Mouse (Mus musculus) cerebellum, adult 8-10 months (tissue): ENCODE data around the gene Urad.

Experiments used
- DNase-seq: peaks from one replicate; pipeline ENCODE4 v3.0.0; 2022

Urad gene

GRCm38 (mm10) chr5:147322183-147322582 lies at the start of gene Urad:
TSS of gene Urad (minus strand) at chr5:147322440.
- no peak for DNase-seq

- no peak for DNase-seq
Observed at GRCm38 (mm10) chr5:147370276-147370675, 48.0 kb upstream of the Urad start.

- no peak for DNase-seq
Observed at GRCm38 (mm10) chr5:147368221-147368620, 46.0 kb upstream of the Urad start.

GRCm38 (mm10) chr5:147365995-147366765 lies 43.9 kb upstream of the Urad start:
- DNase-seq = no peak

- no peak for DNase-seq
Observed at GRCm38 (mm10) chr5:147363054-147363453, 40.8 kb upstream of the Urad start.

GRCm38 (mm10) chr5:147358481-147358880 lies 36.2 kb upstream of the Urad start:
- DNase-seq = no peak

GRCm38 (mm10) chr5:147357536-147357935 lies 35.3 kb upstream of the Urad start:
- DNase-seq = peak; percentile 9

GRCm38 (mm10) chr5:147356260-147357055 lies 34.2 kb upstream of the Urad start:
- no peak for DNase-seq

GRCm38 (mm10) chr5:147355788-147356187 lies 33.5 kb upstream of the Urad start:
- no peak for DNase-seq

GRCm38 (mm10) chr5:147354985-147355384 lies 32.7 kb upstream of the Urad start:
- DNase-seq = no peak

- DNase-seq = no peak
Observed at GRCm38 (mm10) chr5:147354161-147354780, 32.0 kb upstream of the Urad start.

- no peak for DNase-seq
Observed at GRCm38 (mm10) chr5:147351931-147352330, 29.7 kb upstream of the Urad start.

GRCm38 (mm10) chr5:147345981-147346380 lies 23.7 kb upstream of the Urad start:
- no peak for DNase-seq

GRCm38 (mm10) chr5:147343904-147344303 lies 21.7 kb upstream of the Urad start:
- no peak for DNase-seq

- DNase-seq = no peak
Observed at GRCm38 (mm10) chr5:147342901-147343300, 20.7 kb upstream of the Urad start.

- no peak for DNase-seq
Observed at GRCm38 (mm10) chr5:147340741-147341414, 18.6 kb upstream of the Urad start.

GRCm38 (mm10) chr5:147339560-147339959 lies 17.3 kb upstream of the Urad start:
- DNase-seq = no peak

GRCm38 (mm10) chr5:147338967-147339366 lies 16.7 kb upstream of the Urad start:
- no peak for DNase-seq

- DNase-seq = no peak
Observed at GRCm38 (mm10) chr5:147332711-147333110, 10.5 kb upstream of the Urad start.

GRCm38 (mm10) chr5:147331547-147331946 lies 9.3 kb upstream of the Urad start:
- peak; percentile 33 for DNase-seq

GRCm38 (mm10) chr5:147329946-147330345 lies 7.7 kb upstream of the Urad start:
- DNase-seq = no peak

- no peak for DNase-seq
Observed at GRCm38 (mm10) chr5:147327636-147328035, 5.4 kb upstream of the Urad start.

- no peak for DNase-seq
Observed at GRCm38 (mm10) chr5:147325931-147326330, 3.7 kb upstream of the Urad start.
